Mouse (Mus musculus): Measurements from ENCODE around the gene Ppara. TPM values are rescaled to one million over a fixed set of nuclear protein-coding genes. Genes with fewer than 3 reads are reported as not detected.
A peak's percentile ranks its signal among the peaks of the same experiment; 100 is the strongest.

Ppara gene
- polyA plus RNA-seq, 1 experiment from 2014 or later: 2.2 TPM

DNA sequence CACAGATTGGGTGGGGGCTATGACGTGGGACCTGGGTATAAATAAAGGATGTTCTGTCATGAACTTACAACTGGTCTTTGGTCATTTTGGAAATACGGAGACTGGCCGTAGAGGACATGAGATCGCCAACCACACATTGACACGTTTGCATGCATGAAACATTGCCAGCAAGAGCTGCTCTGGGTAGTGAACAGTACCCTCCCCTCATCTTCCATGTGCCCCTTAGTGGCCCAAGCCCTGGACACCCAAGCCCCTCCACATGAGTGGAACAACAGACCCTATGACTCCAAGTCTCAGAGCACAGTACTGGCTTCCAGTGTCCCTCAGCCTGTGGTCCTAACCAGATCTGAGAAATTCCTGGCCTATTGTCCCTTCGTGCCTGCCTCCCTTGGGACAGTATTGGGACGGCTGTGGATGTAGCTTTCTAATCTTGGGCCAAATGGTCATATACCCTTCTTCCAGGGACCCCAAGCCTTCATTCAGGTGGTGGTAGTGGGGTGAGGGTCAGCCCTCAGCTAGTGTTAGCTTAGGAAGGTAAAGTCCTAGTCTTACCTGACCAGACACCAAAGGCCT is 27.2 kb upstream of the Ppara start:
- no peak for ATAC-seq (ENCODE audit: insufficient number of reproducible peaks, insufficient read depth, low FRiP score, low read depth)
- WGBS: 87% methylated on average over 7 of the region's 7 CpGs

GRCm38 (mm10) chr15:85708217-85708616 is 26.6 kb upstream of the Ppara start:
- H3K9ac ChIP-seq (replicated peaks; ENCODE audit: low read depth, low read length): no peak overlapping the region
- H3K4me2 ChIP-seq (replicated peaks; ENCODE audit: low read depth, low read length): no peak overlapping the region
- no peak overlapping the region for H3K4me3 ChIP-seq (ENCODE audit: low read depth, low read length)
- no peak overlapping the region for H3K27ac ChIP-seq (ENCODE audit: low read length)
- WGBS: 88% methylated on average over 2 of the region's 2 CpGs
- ATAC-seq (ENCODE audit: insufficient number of reproducible peaks, insufficient read depth, low FRiP score, low read depth): no peak
- no peaks in the 10 kb centered on the region for H3K27me3 ChIP-seq (ENCODE audit: control insufficient read depth, insufficient read depth, low read length)
- 0 out of 2 replicates have a peak, but pooled peaks cover 8% of the 10 kb centered on the region for H3K4me1 ChIP-seq (ENCODE audit: control insufficient read depth, insufficient read depth, low read length)
- H3K9me3 ChIP-seq (ENCODE audit: control insufficient read depth, low read depth, low read length): no peaks in the 10 kb centered on the region
- H3K36me3 ChIP-seq (ENCODE audit: control insufficient read depth, insufficient read depth, low read length): peaks cover 31% of the 10 kb centered on the region

More for the DNA sequence above, 27.2 kb upstream of the Ppara start:
- Histone ChIP-seq H3K36me3 (ENCODE audit: control insufficient read depth, insufficient read depth, low read length) (peaks cover 38% of the 10 kb centered on the region), H3K4me3 (ENCODE audit: low read depth, low read length) (no peak overlapping the region), H3K9me3 (ENCODE audit: control insufficient read depth, low read depth, low read length) (no peaks in the 10 kb centered on the region), H3K27me3 (ENCODE audit: control insufficient read depth, insufficient read depth, low read length) (no peaks in the 10 kb centered on the region), H3K9ac (replicated peaks; ENCODE audit: low read depth, low read length) (no peak overlapping the region), H3K4me2 (replicated peaks; ENCODE audit: low read depth, low read length) (no peak overlapping the region), H3K27ac (ENCODE audit: low read length) (no peak overlapping the region), H3K4me1 (ENCODE audit: control insufficient read depth, insufficient read depth, low read length) (0 out of 2 replicates have a peak, but pooled peaks cover 8% of the 10 kb centered on the region)

DNA sequence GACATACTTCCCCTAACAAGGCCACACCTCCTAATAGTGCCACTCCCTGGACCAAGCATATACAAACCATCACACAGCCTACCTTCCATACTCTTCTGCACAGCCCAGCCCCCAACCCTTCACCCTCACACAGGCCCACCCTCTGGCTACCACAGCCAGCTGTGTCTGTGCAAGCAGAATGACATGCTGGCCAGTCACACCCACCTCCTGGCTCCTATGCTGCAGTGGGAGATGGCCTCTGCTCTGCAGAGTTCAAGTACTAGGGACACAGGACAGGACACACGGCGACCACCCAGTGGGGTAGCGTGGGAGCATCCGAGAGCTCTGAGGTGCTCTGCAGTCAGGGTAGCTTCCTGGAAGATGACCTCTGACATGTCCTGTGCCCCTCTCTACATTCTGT is 25.9 kb upstream of the Ppara start:
- no peak overlapping the region for H3K9ac ChIP-seq (replicated peaks; ENCODE audit: low read depth, low read length)
- H3K27ac ChIP-seq (ENCODE audit: low read length): no peak overlapping the region
- H3K4me3 ChIP-seq (ENCODE audit: low read depth, low read length): no peak overlapping the region
- H3K36me3 ChIP-seq (ENCODE audit: control insufficient read depth, insufficient read depth, low read length): peaks cover 25% of the 10 kb centered on the region
- H3K4me2 ChIP-seq (replicated peaks; ENCODE audit: low read depth, low read length): no peak overlapping the region
- peak; percentile 16; the same call in 1 of the 2 replicates for ATAC-seq (ENCODE audit: insufficient number of reproducible peaks, insufficient read depth, low FRiP score, low read depth)
- 75% methylated on average over 4 of the region's 4 CpGs for WGBS
- no peaks in the 10 kb centered on the region for H3K9me3 ChIP-seq (ENCODE audit: control insufficient read depth, low read depth, low read length)
- no peaks in the 10 kb centered on the region for H3K27me3 ChIP-seq (ENCODE audit: control insufficient read depth, insufficient read depth, low read length)
- 0 out of 2 replicates have a peak, but pooled peaks cover 8% of the 10 kb centered on the region for H3K4me1 ChIP-seq (ENCODE audit: control insufficient read depth, insufficient read depth, low read length)

DNA sequence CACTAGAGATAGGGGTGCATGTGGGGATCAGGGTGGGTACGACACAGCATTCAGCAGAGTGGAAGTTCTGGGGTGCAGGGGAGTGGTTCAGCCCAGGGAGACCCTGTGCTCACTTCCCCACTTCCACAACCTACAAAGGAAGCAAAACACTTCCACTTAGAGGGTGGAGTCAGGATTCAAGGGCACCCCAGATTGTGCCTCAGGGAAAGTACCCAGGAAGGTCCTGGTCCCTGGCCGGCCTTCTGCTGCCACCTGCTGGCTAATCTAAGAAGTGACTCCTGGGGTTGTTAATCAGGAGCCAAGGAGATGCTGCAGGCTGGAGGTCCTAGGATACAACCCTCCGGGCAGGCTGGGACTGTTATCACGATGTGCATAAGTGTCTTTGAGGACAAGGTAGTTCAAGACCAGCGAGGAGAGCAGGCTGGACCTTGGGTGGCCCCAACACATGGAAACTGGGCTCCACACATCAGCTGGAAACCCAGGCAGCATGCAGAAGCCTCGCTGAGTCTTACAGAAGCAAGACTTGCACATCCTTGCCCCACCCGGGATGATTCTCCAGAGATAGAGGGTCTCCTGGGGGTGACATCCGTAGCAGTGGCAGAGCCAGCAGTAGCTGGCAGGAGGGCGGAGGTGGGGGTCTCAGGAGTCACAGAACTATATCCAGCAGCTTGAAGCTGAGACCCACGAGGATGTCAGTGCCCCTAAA is 25.4 kb upstream of the Ppara start:
- ATAC-seq (ENCODE audit: insufficient number of reproducible peaks, insufficient read depth, low FRiP score, low read depth): peak; percentile 7; the same call in 1 of the 2 replicates
- no peak overlapping the region for H3K4me3 ChIP-seq (ENCODE audit: low read depth, low read length)
- no peak overlapping the region for H3K9ac ChIP-seq (replicated peaks; ENCODE audit: low read depth, low read length)
- no peaks in the 10 kb centered on the region for H3K9me3 ChIP-seq (ENCODE audit: control insufficient read depth, low read depth, low read length)
- 0 out of 2 replicates have a peak, but pooled peaks cover 8% of the 10 kb centered on the region for H3K4me1 ChIP-seq (ENCODE audit: control insufficient read depth, insufficient read depth, low read length)
- WGBS: 41% methylated on average over 10 of the region's 10 CpGs
- H3K27ac ChIP-seq (ENCODE audit: low read length): no peak overlapping the region
- H3K27me3 ChIP-seq (ENCODE audit: control insufficient read depth, insufficient read depth, low read length): no peaks in the 10 kb centered on the region
- H3K4me2 ChIP-seq (replicated peaks; ENCODE audit: low read depth, low read length): no peak overlapping the region
- peaks cover 20% of the 10 kb centered on the region for H3K36me3 ChIP-seq (ENCODE audit: control insufficient read depth, insufficient read depth, low read length)

DNA sequence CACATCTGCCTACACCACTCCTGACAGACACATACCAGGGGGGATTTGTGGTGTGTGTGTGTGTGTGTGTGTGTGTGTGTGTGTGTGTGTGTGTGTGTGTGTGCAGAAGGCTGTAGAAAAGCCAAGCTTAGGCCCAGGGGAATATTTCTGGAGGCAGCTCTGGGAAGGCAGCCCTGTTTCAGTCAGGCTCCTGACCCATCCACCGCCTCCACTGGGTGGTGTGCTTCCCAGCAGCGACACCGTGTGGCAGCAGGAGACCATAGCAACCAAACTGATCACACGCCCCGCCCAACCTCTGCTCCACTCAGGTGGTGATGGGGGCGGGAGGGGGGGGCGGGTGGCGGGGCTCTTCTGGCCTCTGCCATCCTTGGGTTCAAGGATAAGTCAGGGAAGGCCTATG is 24.6 kb upstream of the Ppara start:
- Histone ChIP-seq H3K36me3 (ENCODE audit: control insufficient read depth, insufficient read depth, low read length) (peaks cover 14% of the 10 kb centered on the region), H3K4me1 (ENCODE audit: control insufficient read depth, insufficient read depth, low read length) (0 out of 2 replicates have a peak, but pooled peaks cover 8% of the 10 kb centered on the region), H3K27ac (ENCODE audit: low read length) (no peak overlapping the region), H3K4me3 (ENCODE audit: low read depth, low read length) (no peak overlapping the region), H3K4me2 (replicated peaks; ENCODE audit: low read depth, low read length) (no peak overlapping the region), H3K9ac (replicated peaks; ENCODE audit: low read depth, low read length) (no peak overlapping the region), H3K9me3 (ENCODE audit: control insufficient read depth, low read depth, low read length) (no peaks in the 10 kb centered on the region), H3K27me3 (ENCODE audit: control insufficient read depth, insufficient read depth, low read length) (no peaks in the 10 kb centered on the region)
- peak; percentile 35; the same call in 1 of the 2 replicates for ATAC-seq (ENCODE audit: insufficient number of reproducible peaks, insufficient read depth, low FRiP score, low read depth)
- WGBS: 1% methylated on average over 8 of the region's 8 CpGs

DNA sequence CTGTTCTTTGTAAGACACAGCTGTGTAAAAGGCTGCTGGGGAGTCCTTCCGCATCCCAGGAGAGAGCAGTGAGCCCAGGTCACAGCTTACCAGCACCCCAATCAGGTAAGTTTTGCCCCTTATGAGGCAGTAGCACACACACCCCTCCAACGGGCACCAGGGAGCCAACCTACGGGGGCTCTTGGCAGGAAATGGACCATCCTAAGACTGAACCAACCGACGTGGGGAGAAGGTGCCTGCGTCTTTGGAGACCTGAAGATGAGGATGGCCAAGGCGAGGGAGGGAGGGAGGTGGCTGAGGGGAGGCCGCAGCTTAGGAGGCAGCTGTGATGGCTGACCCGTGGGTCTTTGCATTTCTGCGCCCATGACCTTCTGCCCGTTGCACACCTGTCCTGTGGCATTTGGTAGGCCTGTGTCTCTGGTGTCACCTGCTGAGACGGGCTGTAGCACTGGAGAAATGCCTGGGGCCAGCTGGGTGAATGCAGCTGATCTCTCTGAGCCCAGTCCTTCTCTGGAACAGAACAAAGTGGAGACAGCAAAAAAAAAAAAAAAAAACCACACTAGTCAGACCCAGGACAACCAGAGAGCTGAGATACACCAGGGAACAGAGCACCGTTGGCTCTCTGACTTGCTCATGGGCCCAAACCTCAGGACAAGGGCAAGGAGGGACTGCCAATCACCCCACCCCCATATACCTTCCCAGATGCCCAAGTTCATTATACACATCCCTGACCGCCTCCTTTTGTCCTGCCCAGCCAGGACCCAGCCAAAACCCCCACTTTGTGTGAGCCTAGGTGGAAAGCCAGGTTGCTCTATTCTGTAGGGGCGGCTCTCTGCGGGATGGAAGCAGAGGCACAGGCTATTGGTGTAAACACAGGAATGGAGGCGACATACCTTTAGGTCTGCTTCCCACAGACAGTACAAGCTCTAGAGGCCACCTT is 23.9 kb upstream of the Ppara start:
- H3K4me2 ChIP-seq (replicated peaks; ENCODE audit: low read depth, low read length): no peak overlapping the region
- 0 out of 2 replicates have a peak, but pooled peaks cover 8% of the 10 kb centered on the region for H3K4me1 ChIP-seq (ENCODE audit: control insufficient read depth, insufficient read depth, low read length)
- no peak overlapping the region for H3K27ac ChIP-seq (ENCODE audit: low read length)
- H3K27me3 ChIP-seq (ENCODE audit: control insufficient read depth, insufficient read depth, low read length): no peaks in the 10 kb centered on the region
- H3K36me3 ChIP-seq (ENCODE audit: control insufficient read depth, insufficient read depth, low read length): peaks cover 10% of the 10 kb centered on the region; the same call in 1 of the 2 replicates
- H3K4me3 ChIP-seq (ENCODE audit: low read depth, low read length): no peak overlapping the region
- no peak overlapping the region for H3K9ac ChIP-seq (replicated peaks; ENCODE audit: low read depth, low read length)
- WGBS: 75% methylated on average over 17 of the region's 17 CpGs
- no peaks in the 10 kb centered on the region for H3K9me3 ChIP-seq (ENCODE audit: control insufficient read depth, low read depth, low read length)
- ATAC-seq (ENCODE audit: insufficient number of reproducible peaks, insufficient read depth, low FRiP score, low read depth): no peak

- H3K4me3 ChIP-seq (ENCODE audit: low read depth, low read length): no peak overlapping the region
- no peaks in the 10 kb centered on the region for H3K36me3 ChIP-seq (ENCODE audit: control insufficient read depth, insufficient read depth, low read length)
- WGBS: 40% methylated on average over 5 of the region's 5 CpGs
- H3K9ac ChIP-seq (replicated peaks; ENCODE audit: low read depth, low read length): no peak overlapping the region
- H3K4me2 ChIP-seq (replicated peaks; ENCODE audit: low read depth, low read length): no peak overlapping the region
- no peaks in the 10 kb centered on the region for H3K9me3 ChIP-seq (ENCODE audit: control insufficient read depth, low read depth, low read length)
- no peak for ATAC-seq (ENCODE audit: insufficient number of reproducible peaks, insufficient read depth, low FRiP score, low read depth)
- no peaks in the 10 kb centered on the region for H3K27me3 ChIP-seq (ENCODE audit: control insufficient read depth, insufficient read depth, low read length)
- H3K27ac ChIP-seq (ENCODE audit: low read length): no peak overlapping the region
- H3K4me1 ChIP-seq (ENCODE audit: control insufficient read depth, insufficient read depth, low read length): 0 out of 2 replicates have a peak, but pooled peaks cover 8% of the 10 kb centered on the region
These were observed 22.1 kb upstream of the Ppara start for GRCm38 (mm10) chr15:85712565-85713168.

DNA sequence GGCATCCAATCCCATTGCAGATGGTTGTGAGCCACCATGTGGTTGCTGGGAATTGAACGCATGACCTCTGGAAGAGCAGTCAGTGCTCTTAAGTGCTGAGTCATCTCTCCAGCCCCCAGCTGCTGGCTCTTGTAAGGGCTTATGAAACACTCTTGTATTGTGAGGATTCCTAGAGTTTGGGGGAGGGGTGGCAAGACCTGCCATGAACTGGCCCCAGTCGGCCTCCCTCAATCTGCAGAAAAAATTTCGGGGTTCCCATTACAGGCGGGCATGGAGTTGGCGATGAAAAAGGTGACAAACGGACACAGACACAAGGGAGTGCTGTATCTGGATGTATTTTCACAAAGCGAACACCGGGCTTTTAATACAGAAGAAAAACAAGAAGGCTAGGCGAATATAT is 21.4 kb upstream of the Ppara start:
- Histone ChIP-seq H3K4me1 (ENCODE audit: control insufficient read depth, insufficient read depth, low read length) (0 out of 2 replicates have a peak, but pooled peaks cover 8% of the 10 kb centered on the region), H3K27ac (ENCODE audit: low read length) (no peak overlapping the region), H3K36me3 (ENCODE audit: control insufficient read depth, insufficient read depth, low read length) (no peaks in the 10 kb centered on the region), H3K9ac (replicated peaks; ENCODE audit: low read depth, low read length) (no peak overlapping the region), H3K27me3 (ENCODE audit: control insufficient read depth, insufficient read depth, low read length) (no peaks in the 10 kb centered on the region), H3K4me3 (ENCODE audit: low read depth, low read length) (no peak overlapping the region), H3K9me3 (ENCODE audit: control insufficient read depth, low read depth, low read length) (no peaks in the 10 kb centered on the region), H3K4me2 (replicated peaks; ENCODE audit: low read depth, low read length) (no peak overlapping the region)
- no peak for ATAC-seq (ENCODE audit: insufficient number of reproducible peaks, insufficient read depth, low FRiP score, low read depth)
- WGBS: 88% methylated on average over 9 of the region's 9 CpGs
